Mouse (Mus musculus): ENCODE measurements around the gene Olfr895.

Olfr895 gene

GRCm38 (mm10) chr9:38267551-38267950 is at the start of gene Olfr895:
Gene Olfr895, plus strand, starts transcription at chr9:38267851.
- DNase-seq (ENCODE audit: low spot score), result no peak

DNA sequence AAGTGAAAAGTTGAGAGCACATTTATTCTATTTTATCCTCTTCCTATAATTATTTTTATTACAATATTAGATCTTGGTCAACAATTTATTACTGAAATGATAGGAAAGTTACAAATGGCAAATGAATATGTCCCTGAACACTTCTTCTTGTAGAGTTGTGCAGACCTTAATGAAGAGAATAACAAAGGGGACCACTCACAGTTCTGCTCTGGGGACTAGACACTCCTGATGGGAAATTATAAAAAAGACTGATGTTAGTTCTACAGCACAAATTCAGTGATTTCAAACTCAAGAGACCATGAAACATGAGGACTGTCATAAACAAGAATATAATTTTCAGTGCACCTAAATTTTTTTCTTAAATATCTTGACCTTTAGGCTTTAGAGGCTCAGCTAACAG is 15.2 kb upstream of the Olfr895 start, which contains the start of gene Olfr143:
TSS of gene Olfr143 (plus strand) at position 301 of the 400 bp plus-strand sequence.
- DNase-seq (ENCODE audit: low spot score), result no peak

DNA sequence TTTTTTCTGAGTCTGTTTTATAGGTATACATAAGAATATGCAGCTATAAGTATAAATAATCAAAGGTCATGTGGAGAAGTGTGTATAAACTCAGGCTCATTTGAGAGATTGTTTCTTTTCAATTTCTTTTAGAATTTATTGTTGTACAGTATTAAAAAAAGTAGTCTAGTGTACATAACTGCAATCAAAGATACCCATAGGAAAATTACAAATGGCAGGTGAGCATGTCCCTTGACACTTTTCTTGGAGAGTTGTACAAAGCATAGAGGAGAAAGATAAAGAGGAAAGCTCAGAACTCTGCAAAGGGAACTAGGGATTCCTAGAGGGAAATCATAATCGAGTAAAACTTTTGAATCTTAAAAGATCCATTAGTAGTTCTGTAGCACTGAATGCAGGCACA is 23.2 kb downstream of the Olfr895 start, which contains the start of gene Olfr896-ps1:
TSS of gene Olfr896-ps1 (plus strand) at position 301 of the 400 bp plus-strand sequence.
- no peak for DNase-seq (ENCODE audit: low spot score)
